Mouse (Mus musculus) cerebellum, adult 2 months (tissue): ENCODE results near the gene Wdpcp.

ENCODE experiments used
- CTCF ChIP-seq: fragments of 200-500 bp; IDR thresholded peaks from 2 replicates; pipeline ENCODE4 v1.5.1; 2011; ENCODE audit warnings: low read depth, mild to moderate bottlenecking, control low read depth, low read length, moderate library complexity, borderline replicate concordance; ENCODE audit not compliant: insufficient read depth
- POLR2A ChIP-seq: fragments of 200-500 bp; IDR thresholded peaks from 2 replicates; pipeline ENCODE4 v1.6.1; 2011; ENCODE audit warnings: low read length, control low read depth, borderline replicate concordance; ENCODE audit not compliant: insufficient read depth

DNA sequence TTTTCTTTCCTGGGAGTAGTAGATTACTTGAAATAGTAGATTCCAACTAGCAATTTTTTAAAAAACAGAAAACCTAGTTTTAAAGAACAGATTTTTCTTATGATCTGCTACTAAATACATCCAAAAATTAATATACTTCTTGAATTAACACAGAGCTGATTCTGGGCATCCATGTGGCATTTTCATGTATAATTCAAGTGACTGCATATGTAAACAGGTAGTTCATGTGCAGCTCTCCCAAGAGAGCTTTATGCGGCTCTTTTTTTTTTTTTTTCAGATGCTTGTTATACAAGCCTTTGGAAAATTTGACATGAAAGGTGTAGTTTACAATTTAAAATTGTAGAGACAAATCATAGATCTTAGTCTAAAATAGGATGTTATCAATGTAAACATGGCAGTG is 142.0 kb downstream of the Wdpcp start:
- no peak for TF ChIP-seq CTCF
- TF ChIP-seq POLR2A, result no peak
